Mouse (Mus musculus) brain, embryonic 14.5 days (tissue): Measurements from ENCODE around the gene Zyx.

Source experiments
- CTCF ChIP-seq: fragments of 200-500 bp; IDR thresholded peaks from 2 replicates; pipeline ENCODE4 v1.5.1; 2012; ENCODE audit warnings: inconsistent platforms, mild to moderate bottlenecking, moderate library complexity, borderline replicate concordance; ENCODE audit not compliant: insufficient read depth, insufficient read length; ENCODE audit errors: extremely low read depth
- POLR2A ChIP-seq: fragments of 200-500 bp; IDR thresholded peaks from 2 replicates; pipeline ENCODE4 v1.6.1; 2012; ENCODE audit warnings: mild to moderate bottlenecking, inconsistent platforms, borderline replicate concordance; ENCODE audit not compliant: poor library complexity, insufficient read depth, insufficient read length, severe bottlenecking; ENCODE audit errors: extremely low read depth

GRCm38 (mm10) chr6:42357901-42358300, 8.5 kb downstream of the Zyx start:
- TF ChIP-seq CTCF (no peak), POLR2A (no peak)
